Mouse (Mus musculus): ENCODE data around the gene 4930453N24Rik.

DNA sequence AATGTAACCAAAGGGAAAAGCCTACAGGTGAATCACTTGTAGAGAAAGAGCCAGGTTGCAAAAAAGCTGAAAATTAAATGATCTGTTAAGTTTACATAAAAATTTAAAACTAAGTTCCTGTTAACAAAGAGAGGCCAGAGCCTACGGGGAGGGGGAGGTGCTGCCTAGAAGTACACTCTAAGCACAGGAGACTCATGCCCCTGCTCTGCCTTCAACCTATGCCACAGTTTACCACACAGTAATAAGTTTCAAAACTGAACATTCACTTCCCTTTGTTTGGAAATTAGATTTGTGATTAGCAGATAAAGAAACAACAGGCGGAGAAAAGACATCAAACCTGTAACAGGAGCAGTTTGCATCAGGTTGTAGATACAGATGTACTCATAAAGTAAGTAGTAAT, 23.8 kb upstream of the 4930453N24Rik start:
- TF ChIP-seq CTCF (IDR thresholded peaks at IDR 0.05; ENCODE audit: control insufficient read depth, insufficient read depth, insufficient read length) (no peak), USF1 (IDR thresholded peaks at IDR 0.05; ENCODE audit: low read depth) (no peak), MAX (IDR thresholded peaks at IDR 0.05) (no peak)
